Mouse (Mus musculus) naive thymus-derived CD4-positive, alpha-beta T cell, adult 2 months (primary cell): ENCODE measurements around the gene Pitx3.
"Not testable (repeated sequence)": the region's sequence is repeated elsewhere in the genome, so short reads cannot be mapped to it uniquely, and the experiment has no call there.

Source experiments
- DNase-seq: peaks from one replicate; pipeline ENCODE4 v3.0.0-alpha.2; 2011; ENCODE audit warnings: low read depth

Gene Pitx3

DNA sequence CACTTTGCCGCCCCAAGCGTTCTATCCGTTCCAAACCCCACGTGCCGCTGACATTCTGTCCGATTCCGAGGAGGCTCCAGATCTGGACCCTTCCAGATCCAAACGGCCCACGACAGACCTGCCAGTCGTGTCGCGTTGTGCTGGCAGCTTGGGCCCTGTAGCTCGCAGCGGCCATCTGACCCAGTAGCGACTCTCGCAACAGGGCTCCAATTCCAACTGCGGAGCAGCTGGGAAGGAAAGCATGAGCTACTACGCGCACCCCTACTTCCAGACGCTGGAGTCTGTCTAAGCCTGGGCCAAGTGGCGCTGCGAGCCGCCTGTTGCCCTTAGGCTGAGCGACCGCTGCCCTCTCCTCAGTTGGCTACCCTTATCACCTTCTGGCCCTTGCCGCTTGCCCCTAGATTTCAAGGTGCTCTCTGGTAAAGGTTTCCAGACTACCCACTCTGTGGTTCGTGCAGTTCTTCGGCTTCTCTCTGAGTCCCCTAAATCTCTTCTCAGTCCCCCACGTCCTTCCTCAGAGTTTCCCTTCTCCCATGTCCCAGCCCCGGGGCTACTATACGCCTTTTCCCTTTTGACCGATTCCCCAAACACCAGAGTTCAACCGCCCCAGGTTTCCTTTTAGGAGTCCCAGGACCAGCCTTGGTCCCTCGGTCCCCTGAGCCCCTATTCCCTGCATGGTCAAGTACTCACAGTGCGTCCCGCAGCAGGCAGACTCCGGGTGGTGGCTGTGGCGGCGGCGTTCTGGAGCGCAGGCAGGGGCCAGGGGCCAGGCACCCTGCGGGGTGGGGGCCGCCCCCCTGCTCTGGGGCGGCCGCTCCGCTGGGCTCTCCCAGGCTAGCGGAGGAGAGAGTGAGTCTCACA is at the start of gene Pitx3:
Gene Pitx3, minus strand, starts transcription at position 816 of the 861 bp plus-strand sequence.
- DNase-seq = peak; percentile 25

- DNase-seq = no peak
Observed at GRCm38 (mm10) chr19:46187203-46187602, 39.1 kb upstream of the Pitx3 start.

DNA sequence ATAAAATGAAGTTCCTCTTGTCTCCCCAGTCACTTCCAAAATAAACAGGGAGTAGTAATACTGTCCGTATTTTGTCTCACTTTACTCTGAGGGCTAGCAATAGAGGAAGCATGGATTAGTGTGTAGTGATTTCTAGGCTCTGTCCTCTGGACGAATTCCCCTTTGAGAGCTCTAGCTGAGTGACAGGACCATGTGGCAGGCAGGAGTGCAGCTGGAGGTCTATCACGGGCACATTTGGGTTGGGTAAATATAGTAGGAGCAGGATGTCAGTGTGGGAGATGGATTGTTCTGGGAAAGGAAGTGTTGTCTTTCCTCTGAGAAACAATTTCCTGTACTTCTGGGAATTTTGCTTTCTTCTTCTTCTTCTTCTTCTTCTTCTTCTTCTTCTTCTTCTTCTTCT is 38.5 kb upstream of the Pitx3 start:
- no peak for DNase-seq

DNA sequence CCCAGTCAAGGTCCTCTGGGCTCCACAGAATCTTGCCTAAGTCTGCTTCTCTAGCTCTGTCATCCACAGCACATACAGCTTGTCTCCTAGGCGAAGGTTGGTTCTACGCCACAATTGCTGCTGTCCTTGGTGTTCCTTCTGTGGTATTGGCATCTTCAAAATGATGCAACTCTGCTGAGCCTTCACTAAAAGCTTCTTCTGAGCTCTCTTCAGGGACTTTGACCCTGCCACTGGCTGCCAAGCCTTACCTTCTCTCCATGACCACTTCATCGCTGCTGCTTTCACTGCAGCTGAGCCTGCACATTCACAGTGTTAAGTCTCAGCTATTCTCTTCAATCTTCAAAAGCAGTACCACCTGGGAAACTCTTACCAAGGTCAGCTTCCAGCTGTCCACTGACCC is 34.1 kb upstream of the Pitx3 start:
- no peak for DNase-seq

GRCm38 (mm10) chr19:46180274-46180673 is 32.1 kb upstream of the Pitx3 start:
- no peak for DNase-seq

DNA sequence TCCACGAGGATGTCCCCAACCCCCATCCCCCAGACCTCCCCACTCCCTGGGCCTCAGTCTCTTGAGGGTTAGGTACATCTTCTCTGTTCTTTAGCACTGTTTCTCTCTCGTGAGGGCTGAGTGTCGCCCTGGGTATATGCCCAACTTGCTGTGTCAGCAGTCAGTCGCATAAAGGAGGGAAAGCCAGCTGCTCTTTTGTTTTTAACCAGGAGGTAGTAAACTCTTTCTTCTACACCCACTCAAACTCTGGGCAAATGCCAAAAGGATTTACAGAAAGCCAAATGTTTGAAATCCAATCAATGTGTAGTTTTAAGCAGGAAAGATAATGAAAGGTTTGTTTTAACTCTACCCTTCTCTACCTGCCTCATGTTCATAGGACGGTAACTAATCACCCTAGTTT is 28.9 kb upstream of the Pitx3 start:
- DNase-seq = no peak

DNA sequence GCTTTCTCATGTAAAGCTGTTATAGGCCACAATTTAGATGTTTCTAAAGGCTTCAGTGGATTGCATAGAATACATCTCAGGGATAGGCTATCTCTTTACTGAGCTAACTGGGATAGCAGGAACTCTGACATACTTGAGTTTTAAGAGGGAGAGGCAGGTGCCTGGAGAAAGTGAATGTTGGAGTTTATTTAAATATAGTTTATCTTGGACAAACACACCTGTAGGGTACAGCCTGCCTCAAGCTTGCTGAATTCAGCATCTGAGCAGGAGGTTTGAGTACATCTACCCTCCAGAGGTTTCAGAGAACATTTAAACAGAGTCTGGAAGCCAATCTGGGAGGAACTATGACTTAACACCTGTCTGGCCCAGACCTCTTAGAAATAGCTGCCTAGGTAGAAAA is 27.0 kb upstream of the Pitx3 start:
- no peak for DNase-seq

GRCm38 (mm10) chr19:46172541-46172940 is 24.4 kb upstream of the Pitx3 start:
- no peak for DNase-seq

GRCm38 (mm10) chr19:46169913-46170312 is 21.8 kb upstream of the Pitx3 start:
- DNase-seq = no peak

GRCm38 (mm10) chr19:46169396-46169795 is 21.3 kb upstream of the Pitx3 start:
- DNase-seq = no peak

- not testable (repeated sequence) for DNase-seq
Observed at GRCm38 (mm10) chr19:46167169-46167568, 19.0 kb upstream of the Pitx3 start.

DNA sequence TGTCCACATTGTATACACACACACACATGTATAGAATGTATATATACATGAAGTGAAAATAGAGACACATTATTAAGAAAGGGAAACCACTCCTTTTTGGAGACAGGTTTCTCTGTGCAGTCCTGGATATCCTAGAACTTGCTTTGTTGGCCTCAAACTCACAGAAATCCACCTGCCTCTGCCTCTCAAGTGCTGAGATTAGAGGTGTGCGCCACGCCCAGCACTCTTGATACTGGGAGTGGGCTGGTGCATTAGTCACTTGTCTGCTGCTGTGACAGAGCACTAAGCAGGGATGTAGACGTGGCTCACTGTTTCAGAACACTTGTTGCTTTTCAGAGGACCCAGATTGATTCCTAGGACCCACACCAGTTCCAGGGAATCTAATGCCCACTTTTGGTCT is 17.8 kb upstream of the Pitx3 start:
- DNase-seq = no peak

GRCm38 (mm10) chr19:46152127-46152803 is 4.1 kb upstream of the Pitx3 start, which contains the start of gene Gbf1:
Gene Gbf1, plus strand, starts transcription at chr19:46152509.
- peak; percentile 98 for DNase-seq

DNA sequence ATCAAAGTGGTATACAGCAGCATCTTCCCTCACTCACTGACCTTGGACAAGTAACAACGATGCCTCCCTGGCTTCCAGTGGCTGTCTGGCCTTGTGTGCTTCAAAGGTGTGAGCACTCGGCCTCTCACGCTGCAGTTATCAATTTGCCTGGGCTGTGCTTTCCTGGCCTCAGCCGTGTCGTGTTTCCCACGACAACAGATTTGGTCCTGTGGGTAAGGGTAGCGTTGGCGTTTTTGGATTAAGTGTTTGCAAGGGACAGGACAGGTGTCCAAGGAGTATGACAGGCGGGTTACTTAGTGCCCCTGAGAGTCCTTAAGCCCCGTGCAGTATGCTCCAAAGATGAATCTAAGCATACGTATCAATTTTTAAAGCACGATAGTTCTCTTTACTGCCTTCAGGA is 965 bp upstream of the Pitx3 start:
- peak; percentile 26 for DNase-seq

- DNase-seq = peak; percentile 80
Observed at GRCm38 (mm10) chr19:46148372-46148760, 240 bp upstream of the Pitx3 start.

DNA sequence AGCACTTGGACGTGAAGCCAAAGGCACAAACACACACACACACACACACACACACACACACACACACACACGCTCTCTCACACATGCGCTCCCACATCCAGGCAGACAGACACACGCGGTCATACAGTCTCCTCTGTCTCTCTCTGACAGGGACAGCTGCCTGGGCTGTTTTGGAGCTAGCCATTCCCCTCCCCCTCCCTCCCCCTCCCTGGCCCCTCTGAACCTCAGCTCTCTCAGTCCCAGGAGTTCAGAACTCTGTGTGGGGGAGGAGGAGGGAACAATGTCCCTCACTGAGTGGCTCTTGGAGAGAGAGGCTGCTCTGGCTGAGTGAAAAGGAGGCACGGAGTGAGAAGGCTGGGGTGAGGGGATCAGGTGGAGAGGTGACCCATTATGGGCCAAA is 7.0 kb downstream of the Pitx3 start:
- DNase-seq = no peak

DNA sequence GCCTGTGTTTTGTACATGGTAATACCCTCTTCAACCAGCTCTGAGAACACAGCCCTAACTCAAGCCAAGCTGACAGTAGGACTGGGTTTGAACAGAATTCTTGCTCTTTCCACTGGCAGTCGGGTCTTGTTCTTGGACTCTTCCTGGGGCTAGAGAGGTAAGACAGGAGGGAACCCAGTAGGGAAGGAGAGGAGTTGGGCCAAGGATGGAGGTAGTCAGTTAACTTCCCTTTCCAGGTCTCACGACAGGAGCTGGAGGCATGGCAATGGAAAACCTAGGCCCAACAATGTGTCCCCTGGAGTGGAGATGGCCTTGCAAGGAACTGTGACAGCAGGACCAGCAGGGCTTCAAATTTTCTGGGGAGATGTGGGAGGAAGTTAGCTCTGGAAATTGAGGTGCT is 7.8 kb downstream of the Pitx3 start:
- DNase-seq = no peak

- DNase-seq = peak; percentile 89
Observed at GRCm38 (mm10) chr19:46136639-46137580, 11.2 kb downstream of the Pitx3 start.

GRCm38 (mm10) chr19:46135789-46136638 is 12.1 kb downstream of the Pitx3 start:
- peak; percentile 88 for DNase-seq

DNA sequence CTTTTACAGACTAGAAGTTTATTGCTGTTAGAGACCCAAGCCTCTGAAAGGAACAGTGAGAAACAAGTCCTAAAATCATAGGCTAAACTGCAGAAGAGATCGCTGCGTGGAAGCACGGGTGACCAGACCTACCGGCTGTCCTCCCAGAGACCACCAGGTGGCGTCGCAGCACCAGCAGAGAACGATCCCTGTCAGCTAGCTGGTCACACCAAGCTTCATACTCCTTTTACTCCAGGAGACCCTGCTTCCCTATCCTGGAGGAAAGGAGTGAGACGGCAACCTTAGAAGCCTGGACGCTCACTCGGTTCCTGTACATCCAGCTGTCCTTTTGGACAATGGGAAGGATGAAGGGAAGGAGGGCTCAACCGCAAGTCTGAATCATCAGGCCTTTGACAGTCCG is 12.8 kb downstream of the Pitx3 start:
- DNase-seq = peak; percentile 91

GRCm38 (mm10) chr19:46132577-46132976 is 15.5 kb downstream of the Pitx3 start:
- peak; percentile 33 for DNase-seq
